Mouse (Mus musculus): ENCODE measurements at regions not wholly inside any gene's neighbourhood (a gene's known extent, or its start where the extent isn't known, plus 50 kb on each side); places are given as distances from the start of the nearest gene placed in this dataset.

DNA sequence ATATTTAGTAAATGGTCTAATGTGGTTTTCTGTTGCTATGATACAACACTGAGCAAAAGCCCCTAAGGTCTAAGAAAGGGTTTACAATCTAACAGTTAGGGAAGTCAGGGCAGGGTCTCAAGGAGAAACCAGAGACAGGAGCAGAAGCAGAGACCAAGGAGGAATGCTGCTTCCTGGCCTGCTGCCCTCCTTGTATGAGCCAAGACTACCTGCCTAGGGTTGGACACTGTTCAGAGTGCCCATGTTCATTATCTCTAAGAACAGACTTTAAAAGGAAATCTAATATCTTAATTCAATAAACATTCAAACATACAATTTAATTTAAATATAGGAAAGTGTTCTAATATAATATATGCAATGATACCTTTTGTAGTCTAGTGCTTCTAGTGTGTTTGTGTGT is 63.0 kb upstream of the Tmem106b start:
- H3K27ac ChIP-seq (ENCODE audit: low read depth), result no peak overlapping the region
- ATAC-seq (ENCODE audit: insufficient read depth) (no peak), DNase-seq (no peak)
- H3K4me1 ChIP-seq (ENCODE audit: insufficient read depth), result no peaks in the 10 kb centered on the region
- no peaks in the 10 kb centered on the region for H3K27me3 ChIP-seq (ENCODE audit: insufficient read depth, low read length)
- H3K9me3 ChIP-seq (ENCODE audit: low read depth, low read length), result no peaks in the 10 kb centered on the region
- no peaks in the 10 kb centered on the region for H3K36me3 ChIP-seq (ENCODE audit: insufficient read depth)
- no peak overlapping the region for H3K4me3 ChIP-seq (ENCODE audit: low read depth, low read length)
- no peak overlapping the region for H3K4me2 ChIP-seq
- no peak overlapping the region for H3K9ac ChIP-seq
- no peak for TF ChIP-seq CTCF (IDR thresholded peaks at IDR 0.05; ENCODE audit: low read depth)

GRCm38 (mm10) chr6:12994701-12995100 is 74.9 kb upstream of the Tmem106b start:
- no peaks in the 10 kb centered on the region for H3K4me1 ChIP-seq (ENCODE audit: insufficient read depth)
- DNase-seq (no peak), ATAC-seq (ENCODE audit: insufficient read depth) (no peak)
- H3K27ac ChIP-seq (ENCODE audit: low read depth), result no peak overlapping the region
- H3K36me3 ChIP-seq (ENCODE audit: insufficient read depth), result no peaks in the 10 kb centered on the region
- 78% methylated on average over 2 of the region's 2 CpGs for WGBS
- no peak for TF ChIP-seq CTCF (IDR thresholded peaks at IDR 0.05; ENCODE audit: low read depth)
- H3K9me3 ChIP-seq (ENCODE audit: low read depth, low read length), result no peaks in the 10 kb centered on the region
- H3K9ac ChIP-seq, result no peak overlapping the region
- H3K27me3 ChIP-seq (ENCODE audit: insufficient read depth, low read length), result no peaks in the 10 kb centered on the region
- no peak overlapping the region for H3K4me2 ChIP-seq
- H3K4me3 ChIP-seq (ENCODE audit: low read depth, low read length), result no peak overlapping the region

GRCm38 (mm10) chr6:12993772-12994171 is 75.8 kb upstream of the Tmem106b start:
- WGBS, result 79% methylated on average over 2 of the region's 2 CpGs
- no peak for TF ChIP-seq CTCF (IDR thresholded peaks at IDR 0.05; ENCODE audit: low read depth)

GRCm38 (mm10) chr6:12977184-12977897 is 92.2 kb upstream of the Tmem106b start:
- WGBS, result 81% methylated on average over 1 of the region's 1 CpGs
- H3K9ac ChIP-seq, result no peak overlapping the region
- no peak for TF ChIP-seq CTCF (IDR thresholded peaks at IDR 0.05; ENCODE audit: low read depth)

More at GRCm38 (mm10) chr6:12993772-12994171, 75.8 kb upstream of the Tmem106b start:
- ATAC-seq (ENCODE audit: insufficient read depth) (no peak), DNase-seq (no peak)
- Histone ChIP-seq H3K27me3 (ENCODE audit: insufficient read depth, low read length) (no peaks in the 10 kb centered on the region), H3K36me3 (ENCODE audit: insufficient read depth) (no peaks in the 10 kb centered on the region), H3K27ac (ENCODE audit: low read depth) (no peak overlapping the region), H3K9me3 (ENCODE audit: low read depth, low read length) (no peaks in the 10 kb centered on the region), H3K4me3 (ENCODE audit: low read depth, low read length) (no peak overlapping the region), H3K4me1 (ENCODE audit: insufficient read depth) (no peaks in the 10 kb centered on the region), H3K4me2 (no peak overlapping the region), H3K9ac (no peak overlapping the region)

DNA sequence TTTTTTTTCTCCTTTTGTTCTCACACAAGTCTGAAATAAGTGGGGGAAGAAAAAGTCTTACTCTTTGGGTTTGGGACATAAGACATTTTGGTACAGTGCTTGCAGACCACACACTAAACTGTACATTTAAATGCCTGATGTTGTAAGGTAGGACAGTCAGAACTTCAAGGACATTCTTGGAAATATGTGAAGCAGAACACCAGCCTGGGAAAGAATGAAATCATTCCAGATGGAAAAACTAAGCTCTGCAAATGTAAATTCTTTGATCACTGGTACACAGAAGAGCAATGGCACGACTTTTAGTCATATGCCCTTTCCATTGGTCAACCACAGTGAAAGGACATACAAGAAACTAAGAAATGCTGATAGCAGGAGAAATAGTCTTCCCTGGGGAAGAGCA is 98.0 kb upstream of the Tmem106b start:
- Histone ChIP-seq H3K27me3 (ENCODE audit: insufficient read depth, low read length) (no peaks in the 10 kb centered on the region), H3K27ac (ENCODE audit: low read depth) (no peak overlapping the region), H3K9me3 (ENCODE audit: low read depth, low read length) (no peaks in the 10 kb centered on the region), H3K4me3 (ENCODE audit: low read depth, low read length) (no peak overlapping the region), H3K4me2 (no peak overlapping the region), H3K36me3 (ENCODE audit: insufficient read depth) (no peaks in the 10 kb centered on the region), H3K9ac (no peak overlapping the region), H3K4me1 (ENCODE audit: insufficient read depth) (no peaks in the 10 kb centered on the region)
- ATAC-seq (ENCODE audit: insufficient read depth), result no peak
- WGBS, result 44% methylated on average over 1 of the region's 1 CpGs
- DNase-seq, result no peak
- TF ChIP-seq CTCF (IDR thresholded peaks at IDR 0.05; ENCODE audit: low read depth), result no peak

More at GRCm38 (mm10) chr6:12977184-12977897, 92.2 kb upstream of the Tmem106b start:
- no peaks in the 10 kb centered on the region for H3K27me3 ChIP-seq (ENCODE audit: insufficient read depth, low read length)
- H3K4me1 ChIP-seq (ENCODE audit: insufficient read depth), result no peaks in the 10 kb centered on the region
- no peak for ATAC-seq (ENCODE audit: insufficient read depth)
- no peak for DNase-seq
- no peak overlapping the region for H3K27ac ChIP-seq (ENCODE audit: low read depth)
- H3K4me3 ChIP-seq (ENCODE audit: low read depth, low read length), result no peak overlapping the region
- no peak overlapping the region for H3K4me2 ChIP-seq
- no peaks in the 10 kb centered on the region for H3K36me3 ChIP-seq (ENCODE audit: insufficient read depth)
- no peaks in the 10 kb centered on the region for H3K9me3 ChIP-seq (ENCODE audit: low read depth, low read length)

GRCm38 (mm10) chr6:12967291-12967690 is 102.3 kb upstream of the Tmem106b start:
- no peak for ATAC-seq (ENCODE audit: insufficient read depth)
- Histone ChIP-seq H3K4me2 (no peak overlapping the region), H3K9ac (no peak overlapping the region), H3K27ac (ENCODE audit: low read depth) (no peak overlapping the region), H3K9me3 (ENCODE audit: low read depth, low read length) (no peaks in the 10 kb centered on the region), H3K27me3 (ENCODE audit: insufficient read depth, low read length) (no peaks in the 10 kb centered on the region), H3K36me3 (ENCODE audit: insufficient read depth) (no peaks in the 10 kb centered on the region), H3K4me3 (ENCODE audit: low read depth, low read length) (no peak overlapping the region), H3K4me1 (ENCODE audit: insufficient read depth) (no peaks in the 10 kb centered on the region)
- WGBS, result 80% methylated on average over 2 of the region's 2 CpGs
- TF ChIP-seq CTCF (IDR thresholded peaks at IDR 0.05; ENCODE audit: low read depth), result no peak
- no peak for DNase-seq

GRCm38 (mm10) chr6:12957797-12958196 is 111.8 kb upstream of the Tmem106b start:
- 67% methylated on average over 6 of the region's 6 CpGs for WGBS
- no peak for DNase-seq
- no peak for ATAC-seq (ENCODE audit: insufficient read depth)
- H3K27ac ChIP-seq (ENCODE audit: low read depth), result no peak overlapping the region
- no peaks in the 10 kb centered on the region for H3K9me3 ChIP-seq (ENCODE audit: low read depth, low read length)
- no peak overlapping the region for H3K4me2 ChIP-seq
- H3K9ac ChIP-seq, result no peak overlapping the region
- no peak for TF ChIP-seq CTCF (IDR thresholded peaks at IDR 0.05; ENCODE audit: low read depth)
- no peaks in the 10 kb centered on the region for H3K36me3 ChIP-seq (ENCODE audit: insufficient read depth)
- no peak overlapping the region for H3K4me3 ChIP-seq (ENCODE audit: low read depth, low read length)
- no peaks in the 10 kb centered on the region for H3K27me3 ChIP-seq (ENCODE audit: insufficient read depth, low read length)
- no peaks in the 10 kb centered on the region for H3K4me1 ChIP-seq (ENCODE audit: insufficient read depth)

Measured in lung, embryonic 14.5 days (tissue).